Mouse (Mus musculus) inflammation-experienced regulatory T-cells, adult 6 months (primary cell): ENCODE results near the gene Ripply3. TPM values are rescaled to one million over a fixed set of nuclear protein-coding genes. Genes with fewer than 3 reads are reported as not detected.

Experiments
- ATAC-seq: one replicate; pipeline ENCODE4 v1.8.0; 2017
- polyA plus RNA-seq, 3 experiments: library from polyadenylated mRNA; unstranded; fragments of 100-300 nt; shearing (Covaris generic); gene quantifications; one replicate each; pipeline ENCODE4 v1.2.1; 2017

Ripply3 gene
- under 1 TPM; 0.39 to 0.81 (median 0.77) TPM for polyA plus RNA-seq

- peak; percentile 29 for ATAC-seq
Measured at GRCm38 (mm10) chr16:94327781-94328711, at the start of gene Ripply3. Gene Ripply3, plus strand, starts transcription at chr16:94328420.

DNA sequence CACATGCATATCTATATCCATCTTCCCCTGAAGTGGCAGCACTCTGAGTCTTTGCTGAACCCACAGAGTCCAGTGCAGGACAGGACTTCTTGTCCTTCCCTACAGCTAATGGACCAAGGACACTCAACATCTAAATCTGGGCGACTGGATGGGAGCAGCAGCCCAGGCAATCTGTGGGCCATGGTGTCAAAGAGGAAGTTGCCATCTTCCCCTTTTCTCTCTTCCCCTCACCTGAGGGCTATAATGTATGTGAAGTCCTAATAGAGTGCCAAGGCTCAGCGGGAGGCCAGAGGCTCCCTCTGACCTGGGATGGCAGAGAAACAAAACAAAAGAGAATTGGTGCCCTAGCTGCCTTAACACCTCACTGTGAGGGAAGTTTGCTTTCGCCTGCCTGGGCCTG is 44.2 kb upstream of the Ripply3 start:
- ATAC-seq = no peak

- ATAC-seq = no peak
Measured at GRCm38 (mm10) chr16:94287826-94288225, 40.4 kb upstream of the Ripply3 start.

- peak; percentile 33 for ATAC-seq
Measured at GRCm38 (mm10) chr16:94289138-94290072, 38.8 kb upstream of the Ripply3 start.

GRCm38 (mm10) chr16:94290073-94290999 is 37.9 kb upstream of the Ripply3 start:
- peak; percentile 96 for ATAC-seq

DNA sequence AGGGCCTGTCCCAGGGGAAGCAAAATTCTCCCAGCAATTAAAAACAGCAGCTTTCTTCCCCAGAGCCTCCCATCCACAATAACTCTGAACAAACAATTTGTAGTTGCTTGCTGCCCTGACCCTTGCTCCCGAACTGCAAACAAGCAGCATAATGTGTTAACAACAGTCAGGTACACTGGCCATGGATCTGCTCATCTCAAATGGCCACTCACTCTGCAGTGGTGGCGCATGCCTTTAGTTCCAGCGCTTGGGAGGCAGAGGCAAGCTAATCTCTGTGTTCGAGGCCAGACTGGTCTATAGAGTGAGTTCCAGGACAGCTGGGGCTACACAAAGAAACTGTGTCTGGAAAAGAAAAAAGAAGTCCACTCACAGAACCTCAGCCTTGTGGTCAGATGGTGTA is 37.1 kb upstream of the Ripply3 start:
- ATAC-seq = no peak

DNA sequence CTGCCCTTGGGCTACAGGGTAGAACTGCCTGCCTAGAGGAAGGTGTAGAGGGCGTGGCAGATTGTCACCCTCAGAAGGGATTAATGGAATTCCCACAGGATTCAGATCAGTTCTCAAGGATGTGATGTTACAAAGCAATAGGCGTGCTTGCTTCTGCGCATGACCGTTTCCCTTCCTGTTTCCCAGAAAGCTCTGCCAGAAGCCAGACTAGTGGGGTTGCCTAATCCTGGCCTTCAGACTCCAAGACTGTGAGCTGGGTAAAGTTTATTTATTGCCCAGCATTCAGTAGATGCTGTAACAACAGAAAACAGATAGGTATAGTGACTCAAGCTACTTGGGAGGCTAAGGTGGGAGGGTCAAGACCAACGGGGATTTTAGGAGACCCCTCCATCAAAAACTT is 30.1 kb upstream of the Ripply3 start:
- ATAC-seq = no peak

DNA sequence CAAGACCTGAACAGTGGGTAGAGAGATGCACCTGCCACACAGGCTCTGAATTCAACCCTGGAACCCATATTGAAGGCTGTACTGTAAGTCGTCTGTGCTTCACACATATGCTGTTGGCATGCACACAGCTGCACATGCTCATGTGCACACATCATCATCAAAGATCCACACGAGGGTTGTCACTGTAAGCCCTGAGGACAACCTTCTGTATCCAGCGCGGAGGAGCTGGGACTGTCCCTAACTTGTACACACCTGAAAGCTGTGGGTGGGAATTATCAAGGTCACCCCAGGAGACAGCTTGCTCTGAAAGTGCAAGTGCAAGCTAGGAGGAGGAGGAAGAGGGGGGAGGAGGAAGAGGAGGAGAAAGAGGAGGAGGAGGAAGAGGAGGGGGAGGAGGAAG is 29.0 kb upstream of the Ripply3 start:
- ATAC-seq = peak; percentile 36

DNA sequence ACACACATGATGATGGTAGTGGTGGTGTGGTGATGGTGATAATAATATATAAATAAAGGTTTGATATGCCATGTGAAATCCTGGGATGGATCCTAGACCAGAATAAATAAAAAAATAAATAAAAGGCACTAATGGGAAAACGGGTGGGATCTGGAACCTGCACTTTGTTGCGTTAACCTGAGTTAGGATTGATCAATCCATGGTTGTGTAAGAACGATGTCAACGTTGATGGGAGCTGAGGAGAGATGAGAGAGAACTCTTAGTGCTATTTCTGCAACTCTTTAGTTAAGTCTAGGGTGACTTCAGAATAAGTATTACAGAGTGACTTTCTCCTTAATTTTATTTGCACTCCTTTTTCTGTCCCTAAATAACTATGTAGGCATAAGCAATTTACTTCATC is 27.0 kb upstream of the Ripply3 start:
- no peak for ATAC-seq

DNA sequence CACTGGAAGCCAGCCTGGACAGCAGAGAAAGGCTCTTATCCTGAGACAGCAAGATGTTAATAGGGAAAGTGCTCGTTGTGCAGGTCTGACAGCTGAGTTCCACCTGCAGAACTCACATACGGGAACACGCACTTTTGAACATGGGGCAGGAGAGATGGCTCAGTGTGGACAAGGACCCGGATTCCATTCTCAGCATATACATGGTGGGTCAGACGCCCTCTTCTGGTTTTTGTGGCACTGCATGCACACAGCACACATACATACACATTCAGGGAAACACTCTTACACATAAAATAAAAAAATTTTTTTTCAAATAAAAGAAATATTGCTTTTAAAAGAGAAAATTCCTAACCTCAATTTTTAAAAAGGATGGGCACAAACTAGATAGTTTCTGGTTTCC is 26.5 kb upstream of the Ripply3 start:
- no peak for ATAC-seq

- peak; percentile 86 for ATAC-seq
Measured at GRCm38 (mm10) chr16:94302274-94303202, 25.7 kb upstream of the Ripply3 start.

DNA sequence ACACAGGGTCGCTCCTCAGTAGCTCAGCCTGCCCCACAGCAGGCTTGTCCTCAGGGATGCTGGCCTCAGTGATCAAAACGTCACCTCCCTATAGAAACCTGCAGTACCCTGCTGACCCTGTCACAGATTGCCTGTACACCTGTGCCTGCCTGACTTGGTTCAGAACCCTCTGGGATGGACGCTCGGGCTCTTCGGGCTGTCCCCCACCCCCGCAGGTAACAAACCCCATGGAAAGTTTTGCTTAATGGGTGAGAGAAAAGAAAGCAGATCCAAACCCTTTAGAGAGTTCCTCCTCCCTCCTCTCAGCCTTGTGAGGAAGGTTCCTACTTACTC is 25.1 kb upstream of the Ripply3 start:
- no peak for ATAC-seq

- ATAC-seq = no peak
Measured at GRCm38 (mm10) chr16:94307526-94307925, 20.7 kb upstream of the Ripply3 start.

- ATAC-seq = no peak
Measured at GRCm38 (mm10) chr16:94307942-94308341, 20.3 kb upstream of the Ripply3 start.

GRCm38 (mm10) chr16:94309025-94309424 is 19.2 kb upstream of the Ripply3 start:
- no peak for ATAC-seq

GRCm38 (mm10) chr16:94311416-94311815 is 16.8 kb upstream of the Ripply3 start:
- ATAC-seq = no peak

GRCm38 (mm10) chr16:94311931-94312330 is 16.3 kb upstream of the Ripply3 start:
- no peak for ATAC-seq

DNA sequence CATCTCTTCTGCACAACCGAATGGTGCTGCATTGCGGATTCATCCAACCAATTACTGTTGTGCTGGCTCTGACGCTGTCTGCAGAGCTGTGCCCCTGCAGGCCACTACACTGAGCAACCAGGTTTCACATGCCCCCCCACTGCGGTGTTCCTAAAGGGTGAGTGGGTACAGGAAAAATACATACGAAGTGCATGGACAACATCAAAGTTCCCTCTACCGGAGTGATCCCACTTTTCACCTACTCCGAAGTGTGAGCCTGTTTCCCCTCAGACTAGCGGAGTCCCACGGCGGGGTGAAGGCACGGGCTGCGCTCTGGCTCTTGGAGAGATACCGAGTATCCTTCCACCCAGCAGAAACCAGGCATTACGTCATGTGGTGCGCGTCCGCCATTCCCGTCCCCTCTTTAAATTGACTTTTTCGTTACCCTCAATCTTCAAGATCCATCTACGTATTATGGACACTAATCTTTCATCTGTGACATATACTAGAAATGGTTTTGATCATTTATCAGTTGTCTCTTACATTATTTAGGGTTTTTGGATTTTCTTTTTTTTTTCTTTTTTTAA is 15.5 kb upstream of the Ripply3 start:
- peak; percentile 81 for ATAC-seq

GRCm38 (mm10) chr16:94313229-94314030 is 14.8 kb upstream of the Ripply3 start, which contains the start of gene Hlcs:
Gene Hlcs, minus strand, starts transcription at chr16:94313571.
- ATAC-seq = peak; percentile 81

- no peak for ATAC-seq
Measured at GRCm38 (mm10) chr16:94314626-94315025, 13.6 kb upstream of the Ripply3 start.
